Mouse (Mus musculus) myocyte (in vitro differentiated cells): ENCODE data around the gene Ncoa3.

ENCODE experiments used
- MAX ChIP-seq: IDR thresholded peaks from one replicate; pipeline ENCODE4 v1.6.1; 2011; ENCODE audit warnings: low read depth, mild to moderate bottlenecking, control low read depth
- MYOD1 ChIP-seq, 3 experiments: IDR thresholded peaks; one replicate each; pipeline ENCODE4 v1.6.1; 2011; ENCODE audit warnings: control low read depth in 2 of 3, low read depth in 2 of 3, mild to moderate bottlenecking in 2 of 3, moderate library complexity in 1 of 3; ENCODE audit not compliant: insufficient read length in 2 of 3, control insufficient read depth in 1 of 3
- POLR2A ChIP-seq: IDR thresholded peaks from one replicate; pipeline ENCODE4 v1.6.1; 2011; ENCODE audit warnings: low read depth, mild to moderate bottlenecking, control low read depth, moderate library complexity; ENCODE audit not compliant: insufficient read length
- TCF12 ChIP-seq: IDR thresholded peaks from one replicate; pipeline ENCODE4 v1.6.1; 2011; ENCODE audit warnings: mild to moderate bottlenecking, control low read depth; ENCODE audit not compliant: poor library complexity, insufficient read depth, severe bottlenecking

GRCm38 (mm10) chr2:165969961-165970360 is 22.5 kb upstream of the Ncoa3 start:
- TF ChIP-seq MAX: no peak
- no peak for TF ChIP-seq TCF12
- TF ChIP-seq MYOD1 (IDR thresholded peaks at IDR 0.05; ENCODE audit: control insufficient read depth in 1 of 3, insufficient read length in 2 of 3, low read depth in 2 of 3): no peak
- no peak for TF ChIP-seq POLR2A
